Mouse (Mus musculus) lung, postnatal 0 days (tissue): ENCODE results near the gene Ankrd36.

ENCODE experiments used
- CTCF ChIP-seq: IDR thresholded peaks from 2 replicates; pipeline ENCODE4 v1.5.1; 2016; ENCODE audit warnings: antibody characterized with exemption, mild to moderate bottlenecking
- EP300 ChIP-seq: IDR thresholded peaks from 2 replicates; pipeline ENCODE4 v1.6.1; 2016; ENCODE audit warnings: antibody characterized with exemption, mild to moderate bottlenecking, control low read depth

- TF ChIP-seq EP300 = no peak
- TF ChIP-seq CTCF = no peak
Observed at GRCm38 (mm10) chr11:5643085-5643484, 73.6 kb downstream of the Ankrd36 start.
